Mouse (Mus musculus) kidney, postnatal 0 days (tissue): ENCODE measurements at regions not wholly inside any gene's neighbourhood (a gene's known extent, or its start where the extent isn't known, plus 50 kb on each side); places are given as distances from the start of the nearest gene placed in this dataset.

Source experiments
- ATAC-seq: fragments of 200-750 bp; cut with Nextera tagmentation; replicated peaks from 2 replicates; pipeline ENCODE4 v1.8.0; 2017; ENCODE audit warnings: low read depth, moderate number of reproducible peaks, moderate TSS enrichment, moderate library complexity; ENCODE audit not compliant: low FRiP score
- DNase-seq: peaks from one replicate; pipeline ENCODE4 v3.0.0-alpha.2; 2016; ENCODE audit warnings: low spot score
- H3K27ac ChIP-seq: fragments of 300-500 bp; sonication (generic); 2 replicates; pipeline ENCODE4 v1.5.1; 2014; ENCODE audit warnings: mild to moderate bottlenecking
- H3K27me3 ChIP-seq: fragments of 300-500 bp; sonication (generic); 2 replicates; pipeline ENCODE4 v1.6.1; 2014; ENCODE audit warnings: low read length, mixed read lengths; ENCODE audit not compliant: insufficient read depth
- H3K36me3 ChIP-seq: fragments of 300-500 bp; sonication (generic); 2 replicates; pipeline ENCODE4 v1.6.1; 2014; ENCODE audit warnings: low read length, mixed read lengths; ENCODE audit not compliant: insufficient read depth
- H3K4me1 ChIP-seq: fragments of 300-500 bp; sonication (generic); replicated peaks from 2 replicates; pipeline ENCODE4 v1.6.1; 2014; ENCODE audit warnings: antibody characterized with exemption, low read length, mixed read lengths; ENCODE audit not compliant: insufficient read depth
- H3K4me2 ChIP-seq: fragments of 300-500 bp; sonication (generic); 2 replicates; pipeline ENCODE4 v1.6.1; 2014; ENCODE audit warnings: mild to moderate bottlenecking, low read length, moderate library complexity, mixed read lengths
- H3K4me3 ChIP-seq: fragments of 300-500 bp; sonication (generic); replicated peaks from 2 replicates; pipeline ENCODE4 v1.5.1; 2014; ENCODE audit warnings: low read depth, low read length
- H3K9ac ChIP-seq: fragments of 300-500 bp; sonication (generic); 2 replicates; pipeline ENCODE4 v1.6.1; 2014; ENCODE audit warnings: low read depth, low read length
- H3K9me3 ChIP-seq: fragments of 300-500 bp; sonication (generic); replicated peaks from 2 replicates; pipeline ENCODE4 v1.6.1; 2016; ENCODE audit warnings: low read length, inconsistent platforms, mixed read lengths
- CTCF ChIP-seq: IDR thresholded peaks from 2 replicates; pipeline ENCODE4 v1.5.1; 2016; ENCODE audit warnings: antibody characterized with exemption, low read depth, mild to moderate bottlenecking, moderate library complexity
- WGBS: fragments of 180-500 bp; shearing (Covaris S2); extraction: QIAGEN DNeasy Blood & Tissue Kit; methylation state at CpG from one replicate; pipeline ENCODE4 v1.1.7; 2014; 5-methylcytosine and 5-hydroxymethylcytosine counted together

DNA sequence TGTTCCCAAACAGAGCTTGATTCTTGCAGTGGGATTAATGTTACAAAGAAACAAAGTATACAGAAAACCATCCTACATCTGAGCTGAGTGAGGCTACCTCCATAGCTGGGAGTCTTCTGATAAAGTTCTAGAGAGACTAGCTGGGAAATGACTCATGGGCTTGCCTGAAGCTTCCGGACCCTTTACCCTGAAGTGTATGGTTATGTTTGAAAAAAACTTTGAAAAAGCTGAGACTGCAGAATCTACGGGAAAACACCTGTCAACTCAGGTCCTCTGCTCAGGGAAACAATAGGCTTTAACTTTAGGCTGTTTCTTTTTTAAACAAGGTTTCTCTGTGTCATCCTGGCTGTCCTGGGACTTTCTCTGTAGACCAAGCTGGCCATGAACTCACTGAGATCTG, 593.4 kb downstream of the Gm19410 start:
- Histone ChIP-seq H3K27me3 (no peaks in the 10 kb centered on the region), H3K4me3 (no peak overlapping the region), H3K9ac (no peak overlapping the region), H3K4me2 (no peak overlapping the region), H3K27ac (no peak overlapping the region), H3K4me1 (no peaks in the 10 kb centered on the region), H3K36me3 (no peaks in the 10 kb centered on the region), H3K9me3 (no peaks in the 10 kb centered on the region)
- no peak for TF ChIP-seq CTCF
- 80% methylated on average over 2 of the region's 2 CpGs for WGBS
- ATAC-seq, result no peak
- DNase-seq, result no peak

DNA sequence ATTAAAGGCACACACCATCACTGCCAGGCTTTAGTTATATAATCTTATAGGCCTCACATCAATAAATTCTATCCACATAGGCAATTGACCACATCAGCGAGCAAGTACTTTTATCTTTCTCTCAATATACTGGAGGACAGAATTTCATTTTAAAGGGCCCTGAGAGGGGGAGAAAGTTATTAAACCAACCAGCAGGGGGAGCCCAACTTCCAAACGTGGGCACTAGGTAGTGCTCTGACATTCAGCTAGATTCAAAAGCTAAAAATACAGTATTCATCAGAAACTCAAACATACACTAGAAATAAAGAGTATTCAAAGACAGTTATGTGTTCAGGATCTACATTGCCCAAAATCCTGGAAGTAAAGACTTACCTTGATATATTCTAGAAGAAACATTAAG, 595.7 kb downstream of the Gm19410 start:
- Histone ChIP-seq H3K9me3 (no peaks in the 10 kb centered on the region), H3K4me2 (no peak overlapping the region), H3K4me1 (no peaks in the 10 kb centered on the region), H3K27ac (no peak overlapping the region), H3K9ac (no peak overlapping the region), H3K27me3 (no peaks in the 10 kb centered on the region), H3K36me3 (no peaks in the 10 kb centered on the region), H3K4me3 (no peak overlapping the region)
- peak; percentile 90 for DNase-seq
- ATAC-seq, result peak; percentile 63; the same call in 1 of the 2 replicates
- 11% methylated on average over 2 of the region's 2 CpGs for WGBS
- TF ChIP-seq CTCF, result peak; percentile 87

DNA sequence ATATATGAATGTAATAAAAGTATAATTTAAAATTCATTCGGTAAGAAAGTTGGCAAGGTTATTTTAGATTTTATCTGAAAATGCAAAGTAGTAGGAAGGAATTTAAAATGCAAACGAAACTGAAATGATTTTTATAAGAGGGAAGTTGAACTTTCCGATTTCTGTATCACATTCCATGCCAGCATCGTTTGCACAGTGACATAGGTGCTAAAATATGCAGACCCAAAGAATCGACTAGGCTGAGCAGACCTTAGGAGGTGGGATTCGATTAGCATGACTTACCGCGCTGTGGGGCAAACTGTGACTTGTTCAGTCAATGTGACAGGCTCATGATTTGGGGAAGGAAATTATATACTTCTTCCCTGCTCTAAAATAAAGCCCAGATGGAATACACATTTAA, 596.2 kb downstream of the Gm19410 start:
- DNase-seq (no peak), ATAC-seq (no peak)
- H3K9ac ChIP-seq, result no peak overlapping the region
- no peak overlapping the region for H3K4me3 ChIP-seq
- no peak overlapping the region for H3K4me2 ChIP-seq
- H3K36me3 ChIP-seq, result no peaks in the 10 kb centered on the region
- no peaks in the 10 kb centered on the region for H3K4me1 ChIP-seq
- H3K27ac ChIP-seq, result no peak overlapping the region
- H3K9me3 ChIP-seq, result no peaks in the 10 kb centered on the region
- WGBS, result 53% methylated on average over 8 of the region's 8 CpGs
- no peak for TF ChIP-seq CTCF
- H3K27me3 ChIP-seq, result no peaks in the 10 kb centered on the region

DNA sequence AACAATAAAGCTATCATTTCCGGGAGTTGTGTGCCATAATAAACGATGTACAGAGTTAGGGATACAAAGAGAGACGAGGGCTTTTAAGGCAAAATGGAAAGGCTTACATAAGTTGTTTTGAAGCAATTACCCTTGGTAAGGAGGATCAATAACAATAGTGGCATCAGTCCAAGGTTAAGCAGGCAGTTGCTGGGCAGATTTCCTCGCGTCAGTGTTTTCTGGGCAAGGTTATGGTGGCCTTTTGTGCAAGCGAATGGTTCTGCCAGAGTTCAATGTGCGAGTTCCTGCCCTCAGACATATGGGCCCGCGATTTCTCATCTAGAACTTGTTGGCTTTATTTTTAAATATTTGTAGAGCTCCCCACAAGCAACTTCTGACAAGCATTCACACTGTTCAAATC, 597.7 kb downstream of the Gm19410 start:
- no peaks in the 10 kb centered on the region for H3K9me3 ChIP-seq
- no peaks in the 10 kb centered on the region for H3K36me3 ChIP-seq
- H3K27ac ChIP-seq, result no peak overlapping the region
- H3K9ac ChIP-seq, result no peak overlapping the region
- DNase-seq (no peak), ATAC-seq (no peak)
- no peak overlapping the region for H3K4me3 ChIP-seq
- H3K4me1 ChIP-seq, result no peaks in the 10 kb centered on the region
- 77% methylated on average over 9 of the region's 9 CpGs for WGBS
- no peak overlapping the region for H3K4me2 ChIP-seq
- no peaks in the 10 kb centered on the region for H3K27me3 ChIP-seq
- TF ChIP-seq CTCF, result no peak

DNA sequence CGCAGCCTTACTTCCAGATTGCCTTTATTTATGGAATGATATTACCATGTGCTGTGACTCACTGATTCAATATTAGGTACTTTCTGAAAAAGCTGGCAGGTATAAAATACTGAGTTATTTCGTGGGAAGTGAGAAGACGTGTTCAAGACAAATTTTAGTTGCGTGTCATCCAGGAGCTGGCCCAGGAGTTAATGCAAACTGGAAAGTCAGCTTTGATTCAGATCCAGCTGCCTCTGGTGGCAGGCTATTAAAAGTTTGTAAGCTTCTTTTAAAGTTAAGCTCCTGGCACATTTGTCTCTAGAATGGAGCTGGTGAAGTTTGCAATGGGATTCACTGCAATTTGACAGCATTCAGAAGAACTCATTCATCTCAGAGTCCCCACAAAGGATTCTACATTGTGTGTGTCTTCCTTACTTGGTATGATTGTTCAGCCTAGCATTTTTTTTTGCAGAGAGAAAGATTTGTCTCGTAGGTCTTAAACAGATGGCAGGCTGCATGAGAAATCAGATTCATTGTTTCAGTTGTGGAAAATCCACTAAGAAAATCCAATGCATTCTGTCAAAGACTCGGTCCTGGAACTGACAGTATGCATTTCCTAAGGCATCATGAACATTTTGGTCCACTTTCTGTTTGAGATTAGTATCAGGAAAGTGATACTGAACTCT, 599.1 kb downstream of the Gm19410 start:
- H3K27me3 ChIP-seq, result no peaks in the 10 kb centered on the region
- no peak for DNase-seq
- H3K4me3 ChIP-seq, result no peak overlapping the region
- no peak overlapping the region for H3K9ac ChIP-seq
- no peaks in the 10 kb centered on the region for H3K4me1 ChIP-seq
- 71% methylated on average over 6 of the region's 6 CpGs for WGBS
- no peak overlapping the region for H3K4me2 ChIP-seq
- no peaks in the 10 kb centered on the region for H3K36me3 ChIP-seq
- H3K9me3 ChIP-seq, result no peaks in the 10 kb centered on the region
- no peak for TF ChIP-seq CTCF
- ATAC-seq, result no peak
- H3K27ac ChIP-seq, result no peak overlapping the region

DNA sequence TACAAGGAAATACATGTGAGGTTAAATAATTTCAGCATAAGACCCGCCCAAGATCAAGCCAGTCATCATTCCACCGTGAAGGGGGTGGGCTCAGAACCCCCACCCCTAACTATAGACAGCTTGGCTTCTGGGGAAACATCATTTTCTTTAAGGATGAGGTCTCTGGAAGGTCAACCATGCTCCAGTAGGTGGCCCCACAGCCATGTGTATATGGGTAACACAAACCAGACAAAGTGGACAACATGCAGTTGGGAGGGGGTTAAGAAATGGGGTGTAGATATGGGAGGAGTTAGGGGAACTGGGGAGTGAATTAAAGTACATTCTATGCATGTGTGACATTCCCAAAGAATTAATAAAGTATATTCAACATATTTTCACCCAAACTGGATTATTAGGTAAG, 600.4 kb downstream of the Gm19410 start:
- WGBS, result 68% methylated on average over 2 of the region's 2 CpGs
- Histone ChIP-seq H3K4me1 (no peaks in the 10 kb centered on the region), H3K27me3 (no peaks in the 10 kb centered on the region), H3K4me2 (no peak overlapping the region), H3K4me3 (no peak overlapping the region), H3K9me3 (no peaks in the 10 kb centered on the region), H3K36me3 (no peaks in the 10 kb centered on the region), H3K9ac (no peak overlapping the region), H3K27ac (no peak overlapping the region)
- ATAC-seq, result no peak
- peak; percentile 30 for DNase-seq
- TF ChIP-seq CTCF, result peak; percentile 55
